Mouse (Mus musculus): Measurements from ENCODE around the gene Krt8.

DNA sequence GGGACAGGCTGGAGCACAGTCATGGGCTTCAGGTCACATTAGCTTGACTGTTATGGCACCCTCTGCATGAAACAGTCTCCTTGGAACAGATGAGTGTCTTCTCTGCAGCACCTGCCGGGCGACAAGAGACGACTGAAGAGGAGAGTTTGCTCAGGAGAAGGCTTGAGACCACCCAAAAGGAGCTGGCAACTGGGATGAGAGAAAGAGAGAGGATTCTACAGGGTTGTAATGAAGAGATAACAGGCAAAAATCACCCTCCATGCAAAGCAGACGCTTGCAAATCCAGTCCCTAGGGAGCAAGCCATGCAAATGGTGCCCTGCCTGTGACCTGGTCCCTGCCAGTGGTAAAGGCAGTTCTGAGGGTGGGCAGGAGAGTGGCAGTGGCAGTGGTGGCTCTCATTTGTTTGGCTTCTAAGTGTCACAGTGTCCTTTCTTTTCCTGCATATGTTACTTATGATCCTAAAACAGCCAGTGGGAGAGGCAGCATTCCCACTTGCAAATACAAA lies 8.0 kb upstream of the Krt8 start:
- TF ChIP-seq TCF12 (IDR thresholded peaks at IDR 0.05; ENCODE audit: low read depth, low read length), result no peak
- TF ChIP-seq RCOR1 (IDR thresholded peaks at IDR 0.05; ENCODE audit: low read depth, low read length), result no peak
- TF ChIP-seq CTCF (IDR thresholded peaks at IDR 0.05 in 2 of 3, conservative IDR thresholded peaks at IDR 0.05 in 1 of 3; ENCODE audit: control insufficient read depth in 1 of 3, insufficient read depth in 1 of 3, low read depth in 2 of 3, low read length in 3 of 3, poor library complexity in 1 of 3, severe bottlenecking in 1 of 3), result no peak
- TF ChIP-seq EP300 (IDR thresholded peaks at IDR 0.05; ENCODE audit: low read depth in 1 of 2, low read length in 2 of 2), result no peak
- no peak for TF ChIP-seq POLR2A (IDR thresholded peaks at IDR 0.05; ENCODE audit: control insufficient read depth in 1 of 2, insufficient read depth in 1 of 2, low read depth in 1 of 2, low read length in 2 of 2, poor library complexity in 1 of 2)
- TF ChIP-seq ELF1 (IDR thresholded peaks at IDR 0.05; ENCODE audit: low read depth, low read length), result no peak
- TF ChIP-seq POLR2AphosphoS5 (IDR thresholded peaks at IDR 0.05; ENCODE audit: borderline replicate concordance, low read depth, low read length), result no peak
- TF ChIP-seq GABPA (IDR thresholded peaks at IDR 0.05; ENCODE audit: low read depth, low read length), result no peak
- no peak for TF ChIP-seq GATA1 (IDR thresholded peaks at IDR 0.05; ENCODE audit: low read depth, low read length)
- TF ChIP-seq MXI1 (IDR thresholded peaks at IDR 0.05; ENCODE audit: low read depth, low read length), result no peak
- no peak for TF ChIP-seq MAZ (IDR thresholded peaks at IDR 0.05; ENCODE audit: low read depth, low read length)
- TF ChIP-seq KAT2A (conservative IDR thresholded peaks at IDR 0.05; ENCODE audit: low read depth, low read length), result no peak
- TF ChIP-seq ZNF384 (IDR thresholded peaks at IDR 0.05; ENCODE audit: low read depth, low read length), result no peak
- TF ChIP-seq MAX (IDR thresholded peaks at IDR 0.05; ENCODE audit: low read length), result no peak

All from MEL (cell line).